Mouse (Mus musculus) liver, embryonic 15.5 days (tissue): ENCODE measurements around the gene Ctdspl2. TPM values are rescaled to one million over a fixed set of nuclear protein-coding genes. Genes with fewer than 3 reads are reported as not detected.
"Not testable (repeated sequence)": the region's sequence is repeated elsewhere in the genome, so short reads cannot be mapped to it uniquely, and the experiment has no call there.

Source experiments
- ATAC-seq: fragments of 200-750 bp; cut with Nextera tagmentation; 2 replicates; pipeline ENCODE4 v1.8.0; 2017; ENCODE audit warnings: moderate number of reproducible peaks, mild to moderate bottlenecking, moderate library complexity; ENCODE audit not compliant: insufficient read depth
- H3K27ac ChIP-seq: fragments of 300-500 bp; sonication (generic); replicated peaks from 2 replicates; pipeline ENCODE4 v1.5.1; 2015; ENCODE audit warnings: mild to moderate bottlenecking, inconsistent platforms
- H3K27me3 ChIP-seq: fragments of 300-500 bp; sonication (generic); 2 replicates; pipeline ENCODE4 v1.6.1; 2015; ENCODE audit warnings: mild to moderate bottlenecking, inconsistent platforms
- H3K36me3 ChIP-seq: fragments of 300-500 bp; sonication (generic); replicated peaks from 2 replicates; pipeline ENCODE4 v1.6.1; 2015; ENCODE audit warnings: moderate library complexity, mild to moderate bottlenecking, inconsistent platforms
- H3K4me1 ChIP-seq: fragments of 300-500 bp; sonication (generic); replicated peaks from 2 replicates; pipeline ENCODE4 v1.6.1; 2015; ENCODE audit warnings: inconsistent platforms
- H3K4me2 ChIP-seq: fragments of 300-500 bp; sonication (generic); 2 replicates; pipeline ENCODE4 v1.6.1; 2015; ENCODE audit warnings: moderate library complexity, mild to moderate bottlenecking, inconsistent platforms
- H3K4me3 ChIP-seq: fragments of 300-500 bp; sonication (generic); replicated peaks from 2 replicates; pipeline ENCODE4 v1.5.1; 2015; ENCODE audit warnings: mild to moderate bottlenecking, inconsistent platforms
- H3K9ac ChIP-seq: fragments of 300-500 bp; sonication (generic); 2 replicates; pipeline ENCODE4 v1.6.1; 2015; ENCODE audit warnings: moderate library complexity, mild to moderate bottlenecking, inconsistent platforms
- H3K9me3 ChIP-seq: fragments of 300-500 bp; sonication (generic); replicated peaks from 2 replicates; pipeline ENCODE4 v1.6.1; 2016; ENCODE audit warnings: inconsistent platforms
- WGBS: fragments of 180-500 bp; shearing (Covaris S2); methylation state at CpG from one replicate; pipeline ENCODE4 v1.1.7; 2015; ENCODE audit warnings: mixed read lengths; ENCODE audit not compliant: insufficient replicate concordance; 5-methylcytosine and 5-hydroxymethylcytosine counted together
- polyA plus RNA-seq: library from polyadenylated mRNA; unstranded; fragments of >200 nt; fragmentation: Nextera tagmentation; extraction: Ambion mirVana; gene quantifications from 2 replicates; pipeline ENCODE4 v1.2.1, GENCODE M21; 2015

Ctdspl2 gene
- polyA plus RNA-seq, 1 experiment from 2014 or later: 14.5 TPM

DNA sequence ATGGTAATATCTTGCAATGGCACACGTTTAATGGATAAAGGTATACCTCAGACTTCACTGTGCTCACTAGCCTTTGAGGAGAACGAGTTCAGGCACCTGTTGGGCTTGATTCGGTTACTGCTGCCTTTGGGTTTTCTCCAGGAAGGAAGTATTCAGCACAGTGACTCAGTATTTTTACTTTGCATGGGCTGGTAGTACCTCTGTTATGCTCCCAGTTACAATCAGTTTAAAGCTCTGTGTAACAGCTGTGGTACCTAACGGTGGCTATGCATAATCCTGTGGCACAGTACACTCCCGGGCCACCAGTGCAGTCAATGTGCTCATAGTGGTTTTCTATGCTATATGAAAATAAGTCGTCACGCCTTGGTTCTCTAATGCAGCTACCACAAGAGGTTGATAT, 55.6 kb downstream of the Ctdspl2 start:
- Histone ChIP-seq H3K4me1 (no peaks in the 10 kb centered on the region), H3K9ac (no peak overlapping the region), H3K36me3 (peaks cover 53% of the 10 kb centered on the region), H3K27me3 (no peaks in the 10 kb centered on the region), H3K4me3 (no peak overlapping the region), H3K27ac (no peak overlapping the region), H3K4me2 (no peak overlapping the region), H3K9me3 (no peaks in the 10 kb centered on the region)
- ATAC-seq: no peak
- WGBS: 68% methylated on average over 7 of the region's 7 CpGs

DNA sequence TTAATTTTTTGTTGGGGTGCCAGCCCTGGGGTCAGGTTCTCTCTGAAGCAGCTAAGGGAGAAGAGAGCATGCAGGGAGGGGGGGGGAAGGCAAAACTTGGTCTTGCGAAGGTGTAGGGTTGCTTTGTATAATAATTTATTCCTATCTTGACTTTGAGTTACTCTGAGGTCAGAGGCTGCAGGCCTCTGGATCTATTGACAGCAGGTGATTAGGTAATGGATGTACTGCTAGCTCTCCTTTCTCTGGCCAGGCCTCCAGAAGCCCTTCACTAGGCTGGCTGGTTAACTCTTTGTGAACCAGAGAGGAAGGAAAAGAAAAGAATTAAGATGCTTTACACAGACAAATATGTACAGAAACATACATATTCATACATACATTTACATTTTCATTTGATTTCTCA, 62.9 kb downstream of the Ctdspl2 start:
- ATAC-seq: 0 out of 2 replicates have a peak, but pooled peaks have one; percentile 40

DNA sequence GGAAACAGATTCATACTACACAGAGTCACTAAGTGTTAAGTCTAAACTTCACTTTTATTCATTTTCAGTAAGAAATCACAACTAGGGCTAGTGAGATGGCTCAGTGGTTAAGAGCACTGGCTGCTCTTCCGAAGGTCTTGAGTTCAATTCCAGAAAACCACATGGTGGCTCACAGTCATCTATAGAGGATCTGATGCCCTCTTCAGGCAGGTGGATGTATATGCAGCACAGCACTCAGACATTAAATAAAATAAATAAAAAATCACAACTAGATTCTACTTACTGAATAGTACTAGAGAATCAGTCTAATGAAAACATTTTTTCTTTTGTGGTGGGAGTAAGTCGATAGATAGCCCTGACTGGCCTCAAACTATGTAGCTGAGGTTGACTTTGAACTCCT, 66.5 kb downstream of the Ctdspl2 start:
- H3K9ac ChIP-seq: no peak overlapping the region
- H3K4me3 ChIP-seq: no peak overlapping the region
- H3K27me3 ChIP-seq: no peaks in the 10 kb centered on the region
- no peak overlapping the region for H3K27ac ChIP-seq
- WGBS: 55% methylated on average over 2 of the region's 2 CpGs
- H3K9me3 ChIP-seq: no peaks in the 10 kb centered on the region
- no peaks in the 10 kb centered on the region for H3K36me3 ChIP-seq
- no peak overlapping the region for H3K4me2 ChIP-seq
- no peak for ATAC-seq
- peaks cover 7% of the 10 kb centered on the region for H3K4me1 ChIP-seq

More for the DNA sequence above, 62.9 kb downstream of the Ctdspl2 start:
- Histone ChIP-seq H3K4me1 (no peaks in the 10 kb centered on the region), H3K27me3 (no peaks in the 10 kb centered on the region), H3K9ac (no peak overlapping the region), H3K4me3 (no peak overlapping the region), H3K4me2 (no peak overlapping the region), H3K36me3 (peaks cover 15% of the 10 kb centered on the region), H3K9me3 (no peaks in the 10 kb centered on the region), H3K27ac (no peak overlapping the region)
- WGBS: 77% methylated on average over 1 of the region's 1 CpGs

DNA sequence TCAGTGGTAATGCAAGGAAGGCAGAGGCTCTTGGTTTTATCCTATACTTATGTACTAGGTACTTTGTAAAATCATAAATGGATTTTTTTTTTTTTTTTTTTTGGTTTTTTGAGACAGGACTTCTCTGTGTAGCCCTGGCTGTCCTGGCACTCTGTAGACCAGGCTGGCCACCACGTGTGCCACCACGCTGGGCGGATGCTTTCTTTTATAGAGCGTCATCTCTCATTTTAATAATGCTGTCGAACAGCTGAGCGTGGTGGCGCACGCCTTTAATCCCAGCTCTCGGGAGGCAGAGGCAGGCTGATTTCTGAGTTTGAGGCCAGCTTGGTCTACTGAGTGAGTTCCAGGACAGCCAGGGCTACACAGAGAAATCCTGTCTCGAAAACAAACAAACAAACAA, 71.3 kb downstream of the Ctdspl2 start:
- Histone ChIP-seq H3K36me3 (peaks cover 14% of the 10 kb centered on the region), H3K27ac (peak overlapping the region; percentile 98; the same call in 1 of the 2 replicates), H3K4me3 (peak overlapping the region; percentile 99), H3K4me1 (peaks cover 21% of the 10 kb centered on the region), H3K4me2 (peak overlapping the region; percentile 77), H3K9ac (0 out of 2 replicates have a peak overlapping the region, but pooled peaks have one; percentile 80)
- not testable (repeated sequence) for H3K9me3 ChIP-seq, ATAC-seq, H3K27me3 ChIP-seq
- 84% methylated on average over 10 of the region's 10 CpGs for WGBS

DNA sequence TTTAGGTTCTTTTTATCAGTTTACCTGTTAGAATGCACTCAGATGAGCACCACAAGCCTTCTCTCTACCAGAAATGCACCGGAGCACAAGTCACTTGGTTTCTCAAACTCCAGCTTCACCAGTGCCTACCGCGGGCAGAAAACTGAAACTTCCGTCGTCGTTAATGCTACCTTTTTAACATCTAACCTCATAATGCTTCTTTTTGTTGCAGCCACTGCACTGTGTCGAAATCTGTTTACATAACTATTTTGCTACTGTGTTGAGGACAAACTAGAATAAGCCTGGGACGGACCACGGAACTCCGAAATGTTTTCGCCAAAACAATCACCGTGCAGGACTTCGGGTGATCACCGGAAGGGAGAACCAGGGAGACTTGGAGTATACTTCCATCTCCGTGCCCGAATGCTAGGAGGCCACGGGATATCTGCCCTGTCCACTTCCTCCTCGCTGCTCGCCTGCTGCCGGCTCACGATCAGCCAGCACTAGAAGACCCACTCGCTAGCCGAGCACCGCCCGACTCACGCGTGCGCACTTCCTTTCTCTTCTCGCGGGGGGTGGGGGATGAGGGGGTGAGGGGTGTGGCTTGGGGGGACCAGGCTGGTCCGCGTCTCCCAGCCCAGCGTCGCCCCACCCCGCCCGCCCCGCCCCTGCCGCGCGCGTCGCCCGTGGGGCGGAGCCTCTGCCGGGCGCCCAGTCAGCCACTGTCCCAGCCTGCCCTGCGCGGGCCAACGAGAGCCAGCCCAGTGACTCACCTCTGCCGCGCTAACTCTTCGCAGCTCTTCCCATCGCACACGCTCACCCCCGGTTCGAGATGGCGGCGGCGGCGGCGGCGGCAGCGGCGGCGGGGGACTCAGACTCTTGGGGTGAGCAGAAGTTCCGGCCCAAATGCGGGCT, 72.3 kb downstream of the Ctdspl2 start, which contains the start of gene Eif3j1:
TSS of gene Eif3j1 (plus strand) at position 685 of the 894 bp plus-strand sequence.
- peak within 1 kb of the TSS; percentile 98 for H3K27ac ChIP-seq
- peak; percentile 97 for ATAC-seq
- H3K4me3 ChIP-seq: peak within 1 kb of the TSS; percentile 99
- H3K4me1 ChIP-seq: peaks cover 29% of the 10 kb centered on the region
- no peaks in the 10 kb centered on the region for H3K27me3 ChIP-seq
- H3K9me3 ChIP-seq: no peaks in the 10 kb centered on the region
- under 1% methylated on average over 61 of the region's 67 CpGs for WGBS
- H3K9ac ChIP-seq: peak within 1 kb of the TSS; percentile 96
- H3K4me2 ChIP-seq: peak within 1 kb of the TSS; percentile 77
- peaks cover 22% of the 10 kb centered on the region for H3K36me3 ChIP-seq

DNA sequence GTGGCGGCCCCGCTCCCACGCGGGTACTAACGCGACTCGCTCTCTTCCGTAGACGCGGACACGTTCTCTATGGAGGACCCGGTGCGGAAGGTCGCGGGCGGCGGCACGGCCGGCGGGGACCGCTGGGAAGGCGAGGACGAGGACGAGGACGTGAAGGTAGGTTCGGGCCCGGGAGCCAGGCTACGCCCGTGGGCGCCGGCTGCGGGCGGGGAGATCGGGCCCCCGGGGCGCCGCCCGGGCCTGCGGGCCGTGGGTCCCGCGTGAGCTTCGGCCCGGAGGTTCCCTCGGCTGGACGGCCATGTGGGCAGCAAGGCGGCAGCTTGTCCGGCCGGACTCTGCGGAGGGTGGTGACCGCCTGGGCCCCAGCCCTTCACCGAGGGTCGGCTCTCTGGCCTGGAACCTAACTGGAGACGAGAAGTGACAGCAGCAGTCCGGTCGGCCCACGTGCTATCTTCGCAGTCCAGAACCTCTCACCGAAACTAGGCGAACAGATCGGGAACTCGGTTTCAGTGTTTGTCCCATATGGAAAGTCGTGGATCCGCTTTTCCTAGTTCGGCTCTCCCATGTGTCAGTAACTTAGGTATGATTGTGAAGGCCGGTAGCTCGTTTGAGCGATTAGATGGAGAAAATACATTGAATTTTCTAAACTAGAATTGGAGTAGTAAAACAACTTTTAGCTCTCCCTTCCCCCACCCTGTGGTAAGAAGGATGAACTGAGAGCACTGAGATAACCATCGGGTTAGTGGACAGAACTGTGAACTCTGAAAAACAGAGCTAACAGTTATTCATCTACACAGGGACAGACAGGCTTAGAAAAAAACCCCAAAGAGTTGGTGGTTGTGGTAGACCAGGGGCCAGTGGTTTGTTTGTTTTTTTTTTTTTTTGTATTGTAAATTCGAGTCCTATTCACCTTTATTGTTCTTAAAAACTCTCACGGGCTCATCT, 73.2 kb downstream of the Ctdspl2 start:
- Histone ChIP-seq H3K9ac (peak overlapping the region; percentile 96), H3K4me3 (peak overlapping the region; percentile 99), H3K4me1 (peaks cover 36% of the 10 kb centered on the region), H3K36me3 (peaks cover 30% of the 10 kb centered on the region), H3K27ac (peak overlapping the region; percentile 98), H3K9me3 (no peaks in the 10 kb centered on the region), H3K4me2 (peak overlapping the region; percentile 76), H3K27me3 (no peaks in the 10 kb centered on the region)
- WGBS: under 1% methylated on average over 71 of the region's 71 CpGs
- ATAC-seq: peak; percentile 59

DNA sequence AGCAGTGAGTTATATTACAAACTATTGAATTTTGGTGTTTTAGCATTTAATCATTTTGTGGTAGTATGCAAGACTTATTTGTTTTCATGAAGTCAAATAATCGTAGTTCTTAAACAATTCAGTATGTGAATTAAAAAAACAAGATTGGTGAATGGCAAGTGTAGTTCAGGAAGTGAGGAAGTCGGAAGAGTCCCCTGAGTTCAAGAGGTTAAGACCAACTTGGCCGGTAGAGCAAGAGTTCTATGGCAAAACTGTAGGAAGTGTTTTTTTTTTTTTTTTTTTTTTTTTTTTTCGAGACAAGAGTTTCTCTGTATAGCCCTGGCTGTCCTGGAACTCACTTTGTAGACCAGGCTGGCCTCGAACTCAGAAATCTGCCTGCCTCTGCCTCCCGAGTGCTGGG, 76.2 kb downstream of the Ctdspl2 start:
- H3K9me3 ChIP-seq: no peaks in the 10 kb centered on the region
- 65% methylated on average over 6 of the region's 6 CpGs for WGBS
- no peak overlapping the region for H3K27ac ChIP-seq
- H3K4me1 ChIP-seq: peaks cover 58% of the 10 kb centered on the region
- no peak overlapping the region; the same call in 1 of the 2 replicates for H3K4me2 ChIP-seq
- peaks cover 48% of the 10 kb centered on the region for H3K36me3 ChIP-seq
- ATAC-seq: no peak
- no peak overlapping the region for H3K4me3 ChIP-seq
- H3K27me3 ChIP-seq: no peaks in the 10 kb centered on the region
- no peak overlapping the region for H3K9ac ChIP-seq

DNA sequence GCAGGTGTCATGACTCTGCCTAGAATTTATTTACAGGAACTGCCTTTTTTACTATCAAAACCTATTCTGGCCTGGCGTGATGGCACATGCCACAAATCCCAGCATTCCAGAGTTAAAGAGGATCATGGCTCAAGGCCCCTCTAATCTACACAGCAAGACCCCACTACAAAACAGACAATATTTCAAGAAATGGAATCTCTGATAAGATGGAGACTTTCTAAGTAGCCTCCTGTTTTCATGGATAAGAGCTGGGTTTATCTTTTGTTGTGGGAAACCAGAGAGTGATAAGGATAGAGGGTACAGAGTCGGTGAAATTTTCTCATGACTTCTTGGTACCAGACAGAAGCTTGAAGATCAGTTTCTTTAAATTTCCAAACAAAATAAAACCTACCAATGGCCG, 80.3 kb downstream of the Ctdspl2 start:
- peaks cover 75% of the 10 kb centered on the region for H3K36me3 ChIP-seq
- no peaks in the 10 kb centered on the region for H3K9me3 ChIP-seq
- peak overlapping the region; percentile 55; the same call in 1 of the 2 replicates for H3K27ac ChIP-seq
- peak overlapping the region; percentile 41 for H3K4me2 ChIP-seq
- peak overlapping the region; percentile 14; the same call in 1 of the 2 replicates for H3K4me3 ChIP-seq
- peaks cover 43% of the 10 kb centered on the region for H3K4me1 ChIP-seq
- H3K27me3 ChIP-seq: no peaks in the 10 kb centered on the region
- no peak overlapping the region for H3K9ac ChIP-seq
- 32% methylated on average over 3 of the region's 3 CpGs for WGBS
- peak; percentile 82 for ATAC-seq

DNA sequence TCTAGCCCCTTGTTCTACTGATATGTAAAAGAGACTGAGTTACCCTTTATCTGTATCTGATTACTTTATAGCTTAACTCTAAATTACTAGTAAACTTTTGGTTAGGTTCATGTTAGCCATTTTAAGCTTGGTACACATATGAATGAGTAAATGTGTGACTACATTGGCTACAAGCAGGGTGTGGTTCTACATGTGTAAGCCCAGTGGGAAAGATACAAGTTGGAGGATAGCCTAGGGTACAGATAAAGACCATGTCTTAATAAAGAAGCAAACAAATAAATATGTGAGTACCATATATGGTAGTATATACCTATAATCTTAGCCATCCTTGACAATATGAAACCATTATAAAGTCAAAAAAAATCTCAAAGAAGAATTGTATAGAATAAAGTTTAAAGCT, 88.1 kb downstream of the Ctdspl2 start:
- Histone ChIP-seq H3K4me2 (no peak overlapping the region), H3K4me3 (no peak overlapping the region), H3K27ac (no peak overlapping the region), H3K27me3 (no peaks in the 10 kb centered on the region), H3K36me3 (peaks cover 78% of the 10 kb centered on the region), H3K9ac (no peak overlapping the region), H3K4me1 (peaks cover 3% of the 10 kb centered on the region; the same call in 1 of the 2 replicates), H3K9me3 (no peaks in the 10 kb centered on the region)
- no peak; the same call in 1 of the 2 replicates for ATAC-seq

DNA sequence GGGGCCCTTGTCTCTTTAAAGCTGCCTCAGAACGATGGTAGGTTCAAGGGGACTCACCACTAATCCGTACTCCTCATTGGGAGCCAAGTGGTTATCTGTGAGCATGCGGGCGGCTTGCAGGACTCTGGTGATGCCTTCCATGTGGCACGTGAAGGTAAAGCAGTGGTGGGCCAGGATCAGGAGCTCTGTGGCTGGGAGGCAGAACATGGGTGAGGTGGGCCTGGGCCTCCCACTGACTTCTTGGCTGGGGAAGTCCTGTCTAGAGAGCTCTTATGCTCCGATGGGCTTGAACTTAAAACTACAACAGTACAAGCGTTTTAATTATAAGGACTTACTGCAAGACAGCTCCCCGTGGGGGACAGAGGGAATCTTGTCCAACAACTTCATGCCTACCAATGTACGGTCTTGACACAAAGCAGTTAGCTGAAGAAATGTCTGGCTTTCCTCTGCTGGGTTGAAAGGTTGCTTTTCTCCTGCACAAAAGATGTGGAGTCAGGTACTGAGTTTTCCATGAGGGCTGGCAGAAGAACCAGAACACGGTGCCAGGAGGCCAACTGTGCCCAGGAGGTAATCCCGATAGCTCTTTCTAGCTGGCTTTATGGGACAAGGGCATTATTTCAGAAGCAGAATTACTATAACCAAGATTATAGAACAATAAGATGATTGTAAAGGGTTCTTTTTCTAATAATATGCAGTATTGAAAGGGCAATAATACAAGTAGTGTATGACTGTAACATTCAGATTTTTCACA, 103.7 kb downstream of the Ctdspl2 start:
- Histone ChIP-seq H3K9ac (no peak overlapping the region), H3K4me2 (no peak overlapping the region), H3K27ac (no peak overlapping the region), H3K4me3 (no peak overlapping the region), H3K9me3 (no peaks in the 10 kb centered on the region), H3K36me3 (peaks cover 61% of the 10 kb centered on the region), H3K4me1 (no peaks in the 10 kb centered on the region), H3K27me3 (no peaks in the 10 kb centered on the region)
- WGBS: 77% methylated on average over 11 of the region's 11 CpGs
- no peak for ATAC-seq
